Mouse (Mus musculus) urinary bladder, postnatal 36 days (tissue): Measurements from ENCODE around the gene Xpr1.
A peak's percentile ranks its signal among the peaks of the same experiment; 100 is the strongest.

Experiments
- DNase-seq, 2 experiments: peaks; one replicate each; pipeline ENCODE4 v3.0.0; 2022; ENCODE audit warnings: low spot score in 2 of 2, mixed read lengths in 1 of 2

Xpr1 gene

DNA sequence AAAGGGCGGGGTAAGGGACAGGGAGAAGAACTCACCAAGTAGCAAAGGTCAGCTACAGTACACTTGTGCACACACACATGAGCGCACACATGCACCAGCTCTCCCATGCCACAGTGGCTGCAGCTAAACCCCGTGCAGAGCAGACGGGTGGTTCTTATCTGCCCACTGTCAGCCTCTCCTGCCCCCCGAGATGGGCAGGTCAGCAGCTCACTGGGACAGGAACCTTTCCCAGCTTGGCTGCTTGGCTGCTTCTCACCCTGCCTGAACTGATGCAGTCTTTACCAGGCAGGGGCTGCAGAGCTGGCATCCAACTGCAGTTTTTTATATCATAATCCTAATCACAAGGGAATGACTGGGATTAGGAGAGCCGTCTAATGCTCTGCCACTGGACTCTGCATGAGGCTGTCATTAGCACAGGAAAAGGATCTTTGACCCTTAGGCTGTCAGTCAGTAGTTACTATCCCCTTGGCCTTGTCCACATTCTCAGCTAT lies 164.5 kb downstream of the Xpr1 start:
- no peak for DNase-seq

GRCm38 (mm10) chr1:155251596-155251995 lies 165.6 kb downstream of the Xpr1 start:
- DNase-seq = no peak

DNA sequence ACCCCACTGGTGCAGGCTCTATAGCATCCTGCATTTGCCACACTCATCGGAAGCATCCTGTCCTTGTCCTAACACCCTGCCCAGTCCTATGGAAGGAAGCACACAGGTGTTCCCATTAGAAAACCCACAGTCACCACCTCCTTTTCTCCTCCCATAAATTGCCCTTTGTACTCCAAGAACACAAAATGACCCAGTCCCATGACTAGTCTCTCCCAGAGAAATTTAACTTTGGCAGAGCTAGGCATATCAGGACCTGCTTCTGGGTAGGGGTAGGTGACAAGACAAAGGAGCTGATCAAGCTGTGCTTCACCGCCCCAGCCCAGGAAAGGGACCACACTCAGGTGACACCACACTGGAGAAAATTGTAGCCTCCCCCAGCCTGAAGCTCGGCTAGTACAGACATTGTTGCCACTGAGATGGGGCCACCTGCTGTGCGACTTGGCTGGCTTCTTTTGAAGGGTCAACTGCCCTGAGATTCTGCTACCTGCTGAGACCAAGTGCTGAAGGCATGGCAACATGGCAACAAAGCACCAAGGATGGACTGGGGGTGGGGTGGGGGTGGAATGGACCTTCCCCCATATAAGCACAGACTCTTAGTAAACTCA lies 166.6 kb downstream of the Xpr1 start:
- DNase-seq = no peak

DNA sequence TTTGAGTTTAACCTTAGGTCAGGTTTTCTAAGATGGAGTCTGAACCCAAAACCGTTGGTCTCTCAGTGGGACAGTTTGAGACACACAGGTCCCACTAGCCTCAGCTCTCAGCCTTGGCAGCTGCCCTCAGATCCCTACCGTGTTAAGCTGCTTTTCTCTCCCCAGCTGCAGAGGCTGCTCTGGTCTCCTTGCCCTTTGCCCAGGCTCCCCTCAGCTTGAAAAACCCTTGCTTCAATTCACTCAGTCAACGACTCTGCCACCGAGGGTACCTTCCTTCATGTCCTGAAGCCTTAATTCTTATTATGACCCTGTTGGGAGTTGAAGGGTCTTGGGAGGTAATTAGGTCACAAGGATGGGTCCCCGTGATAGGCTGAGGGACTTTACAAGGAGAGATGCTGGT lies 167.3 kb downstream of the Xpr1 start:
- DNase-seq = no peak

DNA sequence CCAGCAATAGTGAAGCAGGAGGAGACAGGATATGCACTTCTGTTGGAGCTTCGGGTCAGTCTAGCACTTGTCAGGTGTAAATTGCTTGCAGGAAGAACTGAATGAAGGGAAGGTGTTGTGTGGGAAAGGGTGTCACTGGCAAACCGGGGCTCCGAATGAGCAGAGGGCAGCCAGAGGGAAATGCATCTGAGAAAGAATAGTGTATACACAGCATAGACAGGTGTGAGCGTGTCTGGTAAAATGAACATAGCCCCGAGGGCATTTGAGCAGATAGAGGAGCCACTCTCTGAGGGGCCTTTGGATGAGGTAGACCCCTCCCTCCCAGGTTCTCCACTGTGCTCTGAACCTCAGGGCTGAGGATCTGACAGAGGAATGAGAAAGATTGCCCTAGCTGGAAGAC lies 169.2 kb downstream of the Xpr1 start:
- no peak for DNase-seq

DNA sequence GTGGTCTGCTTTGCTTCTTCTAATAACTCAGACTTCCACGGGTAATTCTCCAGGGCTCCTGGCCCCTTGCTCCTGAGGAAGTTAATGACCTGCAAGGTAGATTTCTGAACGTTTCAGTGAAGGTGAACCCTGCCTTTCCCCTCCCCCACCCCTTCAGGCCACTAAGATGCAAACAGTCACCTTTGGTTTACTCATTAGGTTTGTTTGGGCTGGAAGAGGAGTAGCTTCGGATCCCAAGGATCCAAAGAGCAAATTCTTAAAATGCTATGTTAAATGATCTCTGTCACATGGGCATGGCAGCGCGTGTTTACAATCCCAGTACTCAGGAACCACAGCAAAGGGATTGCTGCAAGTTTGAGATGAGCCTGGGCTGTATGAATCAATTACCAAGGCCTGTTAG lies 169.8 kb downstream of the Xpr1 start:
- no peak for DNase-seq

GRCm38 (mm10) chr1:155245516-155245915 lies 171.7 kb downstream of the Xpr1 start:
- no peak for DNase-seq

- no peak for DNase-seq
Measured at GRCm38 (mm10) chr1:155244771-155245211, 172.4 kb downstream of the Xpr1 start.

DNA sequence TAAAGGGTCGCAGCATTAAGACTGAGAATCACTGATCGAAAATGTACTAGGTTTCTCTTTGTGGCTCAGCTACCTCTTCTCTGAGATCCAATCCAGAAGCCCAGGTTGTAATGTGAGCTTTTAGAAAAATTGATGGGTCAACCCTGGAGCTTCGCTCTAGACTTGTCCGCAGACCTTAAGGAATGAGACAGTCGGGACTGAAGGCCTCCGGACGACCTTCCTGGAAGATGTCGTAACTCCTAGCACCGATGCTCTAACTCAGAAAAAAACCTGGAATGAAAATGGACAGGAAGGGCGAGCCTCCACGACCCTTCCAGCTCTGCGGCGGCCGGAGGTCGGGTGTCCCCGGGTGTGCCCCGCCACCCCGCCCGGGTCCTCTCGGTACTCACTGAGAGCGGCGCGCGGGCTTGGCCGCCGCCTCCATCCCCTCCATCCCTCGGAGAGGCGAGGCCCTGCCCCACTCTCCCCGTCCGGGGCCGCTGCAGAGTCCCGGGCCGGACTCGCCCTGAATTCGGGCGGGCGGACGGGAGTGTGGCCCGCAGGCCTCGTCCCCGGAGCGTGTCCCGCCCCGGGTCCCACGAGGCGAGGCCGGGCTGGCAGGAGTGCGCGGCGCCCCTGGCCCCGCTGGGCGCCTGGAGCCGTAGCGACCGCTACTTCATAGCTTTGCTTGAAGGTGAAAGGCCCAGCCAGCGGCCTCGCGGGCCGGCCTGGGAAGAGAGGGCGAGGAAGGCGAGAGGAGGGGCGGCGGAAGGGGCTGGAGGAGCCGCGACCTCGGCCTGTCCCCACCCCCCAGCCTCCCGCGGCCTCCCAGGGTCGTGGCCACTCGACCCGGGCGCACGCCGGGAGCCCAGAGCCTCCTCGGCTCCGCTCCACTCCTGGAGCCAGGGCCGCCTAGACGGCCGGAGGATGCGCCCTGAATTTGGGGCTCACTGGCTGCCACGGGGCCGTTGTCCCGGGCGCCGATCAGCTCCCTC lies 173.1 kb downstream of the Xpr1 start, which contains the start of gene BC034090:
Gene BC034090 (minus strand): TSS at position 648 of the 974 bp plus-strand sequence.
- DNase-seq = peak; percentile 44 to 56

DNA sequence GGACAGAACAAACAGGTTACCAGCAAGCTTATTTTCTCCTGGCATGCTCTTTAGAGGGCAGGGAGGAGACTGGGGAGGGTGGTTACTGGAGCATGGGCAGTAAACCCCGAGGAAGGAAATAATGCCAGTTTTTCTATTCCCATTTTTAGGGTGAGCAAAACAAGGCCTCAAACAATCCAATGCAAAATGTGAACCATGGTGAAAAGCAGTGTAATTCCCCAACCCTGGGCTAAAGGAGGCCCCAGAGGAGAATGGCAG lies 174.8 kb downstream of the Xpr1 start:
- DNase-seq = no peak

DNA sequence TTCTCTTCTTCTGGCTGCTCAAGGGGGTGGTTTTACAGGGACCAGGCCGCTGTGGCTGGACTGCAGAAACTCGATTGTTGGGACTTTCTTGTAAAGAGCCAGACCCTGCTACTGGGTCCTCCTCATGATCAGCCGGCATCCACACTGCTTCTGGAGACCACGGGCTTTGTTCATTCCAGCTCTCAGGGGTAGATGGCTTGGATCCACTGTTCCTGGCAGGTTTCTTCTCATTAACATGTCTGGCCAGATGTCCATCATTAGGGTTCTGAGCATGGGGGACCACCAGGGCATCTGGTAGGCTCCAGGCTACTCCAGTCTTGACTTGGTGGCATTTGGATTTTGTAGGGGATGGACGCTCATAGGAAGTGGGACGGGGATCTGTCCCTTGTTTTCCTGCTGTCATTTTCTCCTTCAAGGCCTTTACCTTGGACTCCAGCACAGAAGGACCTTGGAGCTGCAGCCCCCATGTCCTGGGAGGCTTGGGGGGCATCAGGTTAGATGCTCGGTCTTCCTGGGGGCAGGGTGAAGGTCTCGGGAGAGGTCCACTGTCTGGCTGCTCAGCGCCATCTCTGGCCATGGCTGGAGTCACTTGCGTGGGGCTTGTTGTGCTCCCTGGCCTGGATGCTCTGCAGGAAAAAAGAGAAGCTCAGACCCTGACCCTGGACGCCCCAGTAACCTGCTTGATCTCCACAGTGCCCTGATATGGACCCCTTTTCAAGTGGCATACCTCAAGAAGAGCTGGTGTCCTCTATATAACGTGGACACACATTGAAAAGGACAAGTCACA lies 175.3 kb downstream of the Xpr1 start:
- no peak for DNase-seq

DNA sequence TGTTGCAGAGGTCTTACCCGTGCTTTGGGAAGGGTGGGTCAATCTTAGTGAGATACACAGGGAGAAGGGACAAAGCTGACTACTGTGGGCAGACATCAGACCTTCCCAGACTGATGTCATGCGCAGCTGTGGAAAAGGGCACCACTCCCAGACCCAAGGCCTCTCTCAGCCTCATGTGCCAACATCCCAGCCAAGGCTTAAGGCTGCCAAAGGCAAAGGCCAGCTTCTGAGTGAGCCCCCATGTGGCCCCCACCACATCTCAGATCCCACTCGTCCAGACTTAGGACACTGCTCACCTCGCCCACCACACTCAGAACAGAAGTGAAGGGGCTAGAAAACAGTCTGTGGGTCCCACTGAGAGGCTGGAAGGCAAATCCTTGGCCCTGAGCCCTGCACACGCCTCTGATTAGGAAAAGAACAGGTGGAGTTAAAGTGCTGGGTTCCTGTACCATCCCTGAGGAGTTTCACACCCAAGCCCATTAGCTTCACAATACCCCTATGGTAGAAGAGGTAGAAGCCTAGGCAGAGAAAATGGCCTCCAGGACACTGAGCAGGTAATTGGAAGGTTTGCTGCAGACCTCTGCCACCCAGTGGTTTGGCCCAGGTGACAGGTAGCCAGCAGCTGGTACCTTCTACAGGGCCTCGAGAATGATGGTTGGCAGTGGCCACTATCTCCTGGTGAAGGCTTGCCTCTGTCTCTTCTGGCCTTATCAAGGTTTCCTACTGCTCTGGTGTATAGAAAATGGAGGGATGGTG lies 177.1 kb downstream of the Xpr1 start:
- DNase-seq = no peak

DNA sequence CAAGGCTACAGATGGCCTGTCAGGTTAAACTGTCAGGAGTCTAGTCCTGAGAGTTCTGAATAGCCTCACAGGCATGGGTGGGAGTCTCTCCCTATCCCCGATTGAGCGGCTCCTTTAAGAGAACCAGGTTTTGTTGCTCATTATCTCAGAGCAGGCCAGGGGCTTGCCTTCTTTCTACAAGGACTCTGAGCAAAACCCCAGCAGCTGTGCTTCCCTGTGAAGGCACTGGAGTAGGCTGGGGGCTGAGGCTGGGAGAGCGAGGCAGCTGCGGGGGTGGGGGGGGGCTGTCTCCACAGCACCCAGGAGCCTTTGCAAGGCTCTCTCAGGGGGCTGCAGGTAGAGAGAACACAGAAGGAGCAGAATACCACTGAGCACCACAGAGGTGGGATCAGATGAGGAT lies 178.0 kb downstream of the Xpr1 start:
- no peak for DNase-seq

DNA sequence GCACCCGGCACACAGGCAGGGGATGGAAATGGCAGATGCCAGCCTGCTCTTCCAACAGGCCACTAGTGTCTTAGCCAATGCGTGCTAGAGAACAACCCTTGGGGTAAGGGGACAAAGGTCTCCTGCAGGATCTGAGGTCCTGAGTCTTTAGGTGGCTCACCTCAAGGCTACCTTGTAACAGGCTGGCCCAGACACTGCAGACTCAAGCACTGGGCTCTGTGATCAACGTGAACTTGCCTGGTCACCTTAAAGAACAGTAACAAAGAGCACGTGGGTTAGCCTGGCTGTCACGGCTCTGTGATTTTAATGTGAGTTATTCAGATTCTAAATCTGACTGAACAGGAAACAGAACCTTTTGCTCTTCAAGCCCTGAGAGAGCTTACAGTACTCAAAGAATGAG lies 179.1 kb downstream of the Xpr1 start:
- DNase-seq = no peak

DNA sequence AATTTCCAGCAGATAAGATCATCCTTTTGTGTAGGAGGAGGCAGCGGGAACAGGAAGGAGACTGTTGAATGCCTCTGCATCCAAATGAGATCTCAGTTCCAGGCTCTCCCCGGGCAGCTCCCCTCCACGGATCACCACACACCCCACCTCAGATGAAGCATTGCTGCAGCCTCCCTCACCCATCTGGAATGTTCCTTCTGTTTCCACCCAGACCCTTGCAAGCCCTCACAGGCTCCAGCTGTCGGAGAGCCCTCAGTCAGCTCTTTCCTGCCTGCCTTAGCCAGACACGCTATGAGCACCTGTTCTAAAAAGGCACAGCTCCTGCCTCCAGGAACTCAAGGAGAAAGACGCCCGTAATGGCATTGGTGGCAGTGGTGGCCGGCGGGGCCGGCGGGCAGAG lies 179.8 kb downstream of the Xpr1 start:
- no peak for DNase-seq

- DNase-seq = no peak
Measured at GRCm38 (mm10) chr1:155236306-155237024, 180.8 kb downstream of the Xpr1 start.

DNA sequence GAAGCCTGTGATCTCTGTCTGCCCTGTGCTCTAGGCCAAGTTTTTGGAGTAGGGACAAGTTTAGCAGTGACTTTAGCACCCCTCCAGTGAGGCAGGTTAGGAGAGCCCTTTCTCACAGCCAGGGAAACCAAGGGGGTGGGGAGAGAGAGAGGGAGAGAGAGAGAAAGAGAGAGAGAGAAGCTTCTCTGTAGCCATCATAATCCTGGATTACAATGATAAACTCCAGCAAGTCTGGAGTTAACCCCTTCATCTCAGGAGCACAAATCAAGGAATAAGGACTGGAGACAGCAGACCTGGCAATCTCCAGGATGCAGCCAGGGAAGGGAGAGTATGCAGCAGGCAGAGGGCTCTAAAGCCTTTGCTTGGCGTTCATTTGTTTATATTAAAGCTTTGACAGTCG lies 181.6 kb downstream of the Xpr1 start:
- no peak for DNase-seq

DNA sequence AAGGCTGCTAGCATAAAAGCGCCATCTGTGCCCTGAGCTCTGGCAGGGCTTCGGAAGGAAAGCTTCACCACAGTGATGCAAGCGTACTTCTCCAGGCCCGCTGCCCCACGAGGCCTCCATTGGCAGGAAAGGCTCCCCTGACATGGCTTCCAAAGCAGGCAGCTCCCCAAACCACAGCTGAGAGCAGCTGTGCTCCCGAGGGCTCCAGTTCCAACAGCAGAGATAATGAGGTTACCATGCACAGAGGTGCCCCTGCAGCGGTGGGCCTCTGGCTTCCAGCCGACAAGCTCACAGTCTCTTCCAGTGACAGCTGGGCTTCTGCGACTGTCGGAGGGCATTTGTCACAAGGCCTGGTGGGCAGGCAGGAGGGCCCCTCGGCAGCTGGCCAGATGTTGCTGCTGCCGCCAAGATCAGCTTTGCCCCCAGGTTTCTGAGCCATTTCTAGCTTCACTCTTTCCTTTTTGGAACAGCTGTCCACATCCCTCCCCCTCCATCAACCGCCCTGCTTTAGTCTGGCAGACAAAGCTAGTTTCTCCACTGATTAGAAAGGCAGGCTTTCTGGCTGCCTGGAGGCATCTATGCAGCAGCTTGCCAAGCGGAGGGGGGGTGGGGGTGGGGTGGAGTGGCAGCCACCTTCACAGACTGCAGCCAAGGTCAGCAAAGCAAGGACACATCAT lies 183.1 kb downstream of the Xpr1 start:
- DNase-seq = peak in 1 of 2 experiments; percentile 73

DNA sequence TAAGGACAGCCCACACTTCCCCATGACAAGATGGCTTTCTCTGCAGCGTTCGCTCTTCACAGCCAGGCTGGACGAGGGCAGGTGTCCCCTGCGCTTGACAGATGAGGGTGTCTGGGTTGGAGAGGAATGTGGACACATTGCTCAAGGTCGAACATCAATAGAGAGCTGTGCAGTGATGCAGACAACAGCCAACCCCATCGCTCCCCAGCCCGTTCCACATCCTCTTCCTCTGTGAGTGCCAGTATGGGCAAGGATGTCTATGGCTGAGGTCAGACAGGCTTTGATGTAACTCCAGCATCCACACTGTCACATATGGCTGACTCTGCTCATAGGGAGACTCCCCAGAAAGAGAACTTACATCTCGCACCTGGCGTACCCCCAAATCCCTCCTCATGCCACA lies 183.8 kb downstream of the Xpr1 start:
- no peak for DNase-seq

DNA sequence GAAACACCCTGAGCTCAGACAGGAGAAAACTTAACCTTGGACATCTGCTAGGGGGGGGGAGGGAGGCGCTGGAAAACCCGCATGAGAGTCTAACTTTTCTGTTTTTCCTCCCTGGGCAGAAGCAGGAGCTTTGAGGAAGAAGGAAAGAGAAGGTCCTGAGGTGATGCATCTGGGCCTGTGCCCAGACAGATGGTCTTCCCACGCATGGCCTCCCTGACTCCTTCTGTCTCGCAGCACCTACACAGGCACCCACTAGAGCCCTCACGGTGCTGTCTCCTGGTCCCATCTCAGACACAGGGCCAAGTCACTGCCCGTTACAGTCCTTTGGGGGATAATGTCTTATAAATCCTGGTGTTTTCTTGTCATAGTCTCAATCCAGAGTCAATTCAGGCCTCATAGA lies 184.4 kb downstream of the Xpr1 start:
- DNase-seq = no peak
